Mouse (Mus musculus): ENCODE data around the gene Arl3. TPM values are rescaled to one million over a fixed set of nuclear protein-coding genes. Genes with fewer than 3 reads are reported as not detected.
A peak's percentile ranks its signal among the peaks of the same experiment; 100 is the strongest.

Arl3 gene
- 1.5 and 3.1 TPM in 2 replicates for polyA plus RNA-seq (2012)

DNA sequence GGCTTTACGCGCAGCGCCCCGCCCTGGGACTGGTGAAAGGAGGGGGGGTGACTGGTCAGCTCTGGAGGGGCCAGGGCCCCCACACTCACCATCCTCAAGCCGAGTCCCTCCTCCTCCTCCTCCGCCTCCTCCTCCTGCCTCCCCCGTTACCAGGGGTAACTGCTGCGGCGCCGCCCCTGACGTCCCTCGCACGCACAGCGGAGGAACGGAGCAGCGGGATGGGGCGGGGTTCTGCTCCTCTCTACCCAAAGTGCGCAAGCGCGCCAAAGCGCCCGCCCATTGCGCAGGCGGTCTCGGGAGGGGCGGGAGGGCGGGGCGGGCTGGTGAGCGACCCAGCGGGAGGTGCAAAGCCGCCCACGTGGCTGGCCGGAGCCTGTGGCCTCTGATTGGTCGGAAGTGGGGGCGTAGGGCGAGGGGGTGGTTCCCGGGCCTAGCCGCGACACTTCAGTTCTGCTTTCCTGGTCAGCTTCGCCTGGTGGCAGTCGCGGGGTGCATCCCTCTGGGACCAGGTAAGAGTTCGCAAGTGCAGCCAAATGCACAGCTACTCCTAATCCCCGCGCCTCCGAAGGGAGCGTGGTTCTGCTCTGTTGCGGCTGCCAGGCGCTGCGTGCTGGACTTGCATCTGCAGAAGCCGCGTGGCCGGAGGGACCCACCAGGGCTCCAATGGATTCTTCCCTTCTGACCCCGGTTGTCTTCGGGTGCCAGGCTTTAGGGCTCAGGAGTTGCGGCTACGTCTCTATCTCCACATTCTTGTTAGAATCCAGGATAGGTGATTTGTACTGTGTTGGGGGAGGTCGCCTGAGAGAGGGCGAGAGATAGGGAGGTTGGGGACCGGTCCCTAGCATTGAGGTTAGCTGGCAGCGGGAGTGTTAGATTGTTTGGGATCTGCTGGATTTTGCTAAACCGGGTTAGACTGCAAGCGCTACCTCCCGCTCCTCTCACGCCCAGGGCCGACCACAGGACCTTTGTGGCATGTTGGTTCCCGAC lies at the start of gene Arl3, which contains the start of gene Sfxn2:
Gene Arl3, minus strand, starts transcription at position 248 of the 987 bp plus-strand sequence.
Gene Sfxn2, plus strand, starts transcription at position 415 of the 987 bp plus-strand sequence.
- TF ChIP-seq GATA1 (IDR thresholded peaks at IDR 0.05; ENCODE audit: low read length) (no peak), TAL1 (IDR thresholded peaks at IDR 0.05; ENCODE audit: low read length) (no peak)
- H3K9me3 ChIP-seq (ENCODE audit: control insufficient read depth, low read length) = no peaks in the 10 kb centered on the region
- H3K36me3 ChIP-seq (ENCODE audit: control insufficient read depth) = no peaks in the 10 kb centered on the region; the same call in 1 of the 2 replicates
- H3K4me3 ChIP-seq (replicated peaks) = peak within 1 kb of the TSS; percentile 85
- peaks cover 35% of the 10 kb centered on the region for H3K4me1 ChIP-seq (ENCODE audit: control insufficient read depth)
- H3K27me3 ChIP-seq (ENCODE audit: control insufficient read depth) = no peaks in the 10 kb centered on the region; the same call in 1 of the 2 replicates

DNA sequence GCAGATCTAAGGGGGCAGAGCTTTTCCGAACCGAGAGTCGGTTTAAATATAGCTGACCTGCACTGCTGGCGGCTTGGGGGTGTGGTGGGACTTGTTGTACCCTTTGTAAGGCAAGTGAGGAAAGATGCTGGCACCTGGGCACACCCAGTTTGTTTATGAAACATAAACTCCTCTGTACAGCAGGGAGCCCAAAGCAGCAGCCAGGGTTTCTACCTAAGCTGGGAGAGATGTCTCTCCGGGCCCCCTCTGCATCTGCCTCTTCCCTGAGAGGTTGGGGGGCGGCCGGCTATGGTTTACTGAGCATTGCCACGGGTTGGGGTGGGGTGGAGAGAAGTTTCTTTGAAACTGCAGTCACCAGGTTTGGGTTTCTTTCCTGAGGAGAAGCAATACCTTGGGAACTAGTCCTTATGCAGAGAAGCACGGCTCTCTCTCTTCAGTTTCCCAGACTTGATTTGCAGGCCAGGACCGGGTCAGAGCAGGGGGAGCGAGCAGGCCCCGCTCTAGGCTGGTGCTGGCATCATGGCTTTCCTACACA lies 49.7 kb upstream of the Arl3 start:
- TF ChIP-seq TAL1 (IDR thresholded peaks at IDR 0.05; ENCODE audit: low read length) = no peak
- TF ChIP-seq GATA1 (IDR thresholded peaks at IDR 0.05; ENCODE audit: low read length) = no peak
- Histone ChIP-seq H3K36me3 (ENCODE audit: control insufficient read depth) (peaks cover 19% of the 10 kb centered on the region), H3K9me3 (ENCODE audit: control insufficient read depth, low read length) (no peaks in the 10 kb centered on the region), H3K27me3 (ENCODE audit: control insufficient read depth) (no peaks in the 10 kb centered on the region), H3K4me3 (replicated peaks) (no peak overlapping the region), H3K4me1 (ENCODE audit: control insufficient read depth) (peaks cover 3% of the 10 kb centered on the region)

DNA sequence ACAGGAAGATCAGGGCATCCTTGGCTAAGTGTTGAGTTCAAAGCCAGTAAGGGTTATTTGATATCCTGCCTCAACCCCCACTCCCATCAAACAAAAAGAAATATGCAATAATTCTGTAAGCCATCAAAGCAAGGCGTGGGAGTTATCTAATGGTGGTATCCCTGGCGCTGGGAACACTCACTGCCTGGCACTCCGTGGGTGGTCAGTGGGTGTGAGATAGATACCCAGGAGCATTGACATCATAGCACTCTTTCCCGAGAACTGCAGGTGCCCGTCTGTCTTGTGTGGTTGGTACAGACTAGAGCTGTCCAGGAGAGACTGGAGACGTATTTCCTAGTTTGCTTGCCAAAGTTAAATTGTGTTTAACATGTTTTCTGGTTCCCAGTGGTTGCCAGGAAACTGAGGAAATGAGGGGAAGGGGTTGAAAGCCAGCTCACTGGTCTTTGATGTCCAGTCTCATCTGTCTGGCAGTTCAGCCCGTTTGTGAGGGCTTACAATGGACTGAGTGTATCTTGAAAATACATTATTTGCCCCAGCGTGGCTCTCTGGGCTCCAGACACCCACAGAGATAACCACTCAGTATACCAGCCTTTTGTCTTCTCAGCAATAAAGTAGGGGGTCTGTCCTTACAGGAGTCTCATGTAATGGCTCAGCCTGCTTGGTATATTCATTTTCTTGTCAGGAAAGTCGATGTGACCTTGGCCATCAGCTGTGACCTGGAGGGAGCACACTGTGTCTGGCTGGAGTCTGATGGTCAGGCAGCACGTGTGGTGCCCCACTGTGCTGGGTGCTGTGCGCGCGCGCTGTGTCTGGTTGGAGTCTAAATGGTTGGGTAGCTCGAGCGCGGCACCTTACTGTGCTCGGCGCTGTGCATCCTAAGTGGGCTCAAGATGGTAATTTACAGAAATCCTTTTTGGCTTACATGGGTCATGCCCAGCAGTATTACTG lies 48.5 kb upstream of the Arl3 start:
- peaks cover 17% of the 10 kb centered on the region for H3K36me3 ChIP-seq (ENCODE audit: control insufficient read depth)
- H3K4me3 ChIP-seq (replicated peaks) = no peak overlapping the region
- no peaks in the 10 kb centered on the region for H3K9me3 ChIP-seq (ENCODE audit: control insufficient read depth, low read length)
- TF ChIP-seq TAL1 (IDR thresholded peaks at IDR 0.05; ENCODE audit: low read length) = no peak
- TF ChIP-seq GATA1 (IDR thresholded peaks at IDR 0.05; ENCODE audit: low read length) = no peak
- no peaks in the 10 kb centered on the region for H3K27me3 ChIP-seq (ENCODE audit: control insufficient read depth)
- H3K4me1 ChIP-seq (ENCODE audit: control insufficient read depth) = peaks cover 3% of the 10 kb centered on the region

DNA sequence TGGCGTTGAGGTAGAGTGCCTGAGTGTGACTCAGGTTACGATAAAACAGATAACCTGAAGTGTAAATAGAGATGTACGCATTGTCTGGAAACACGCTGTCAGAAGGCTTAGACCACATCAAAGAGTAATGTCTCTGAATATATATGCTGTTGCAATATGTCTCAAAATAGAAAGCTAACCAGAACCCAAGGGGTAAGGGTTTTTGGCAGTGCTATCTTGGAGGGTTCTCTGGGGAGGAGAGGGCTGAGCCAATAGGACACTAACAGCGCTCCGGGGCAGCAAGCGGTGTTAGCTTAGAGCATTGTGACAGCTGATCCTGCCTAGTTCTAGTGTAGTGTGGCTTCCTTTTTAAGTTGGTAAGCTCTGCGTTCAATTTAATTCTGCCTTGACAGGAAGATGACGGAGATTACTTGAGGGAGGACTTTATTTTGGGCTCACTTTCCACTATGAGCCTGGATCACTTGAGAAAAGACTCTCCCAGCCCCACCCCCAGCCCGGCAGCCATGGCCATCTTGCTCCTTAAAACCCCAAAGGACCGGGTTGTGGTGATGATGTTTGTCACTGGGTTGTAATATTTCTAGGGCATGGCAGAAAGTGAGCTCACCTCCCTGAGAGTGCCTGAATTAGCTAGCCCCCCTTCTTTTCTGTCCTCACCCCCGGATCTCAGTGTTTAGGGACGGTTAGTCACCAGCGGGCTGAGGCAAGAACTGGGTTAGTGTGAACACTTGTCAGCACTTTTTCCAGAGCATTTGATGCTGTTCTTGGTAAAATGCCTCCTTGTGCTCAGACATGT lies 47.2 kb upstream of the Arl3 start:
- Histone ChIP-seq H3K27me3 (ENCODE audit: control insufficient read depth) (no peaks in the 10 kb centered on the region), H3K9me3 (ENCODE audit: control insufficient read depth, low read length) (no peaks in the 10 kb centered on the region), H3K4me3 (replicated peaks) (no peak overlapping the region), H3K36me3 (ENCODE audit: control insufficient read depth) (peaks cover 25% of the 10 kb centered on the region), H3K4me1 (ENCODE audit: control insufficient read depth) (peaks cover 7% of the 10 kb centered on the region)
- no peak for TF ChIP-seq GATA1 (IDR thresholded peaks at IDR 0.05; ENCODE audit: low read length)
- TF ChIP-seq TAL1 (IDR thresholded peaks at IDR 0.05; ENCODE audit: low read length) = no peak

DNA sequence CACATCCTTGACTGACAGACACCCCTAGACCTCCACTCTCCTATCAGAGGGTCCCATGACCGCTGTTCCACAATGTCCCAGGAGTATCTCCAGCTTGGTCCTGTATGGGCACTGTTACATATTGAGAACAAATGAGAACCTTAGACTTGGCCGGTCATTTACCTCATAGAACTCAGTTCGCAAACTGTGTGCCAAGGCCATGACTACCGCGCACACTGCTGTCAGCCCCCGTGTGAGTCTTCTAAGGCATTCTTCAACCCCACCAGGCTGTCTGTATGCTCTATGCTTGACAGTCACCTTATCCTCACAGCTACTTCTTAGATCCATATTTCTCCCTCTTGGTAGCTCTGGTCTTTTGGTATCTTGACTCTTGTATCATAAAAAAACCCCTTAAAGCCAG lies 46.5 kb upstream of the Arl3 start:
- Histone ChIP-seq H3K27me3 (ENCODE audit: control insufficient read depth) (no peaks in the 10 kb centered on the region), H3K4me3 (replicated peaks) (no peak overlapping the region), H3K36me3 (ENCODE audit: control insufficient read depth) (peaks cover 22% of the 10 kb centered on the region), H3K4me1 (ENCODE audit: control insufficient read depth) (peaks cover 11% of the 10 kb centered on the region), H3K9me3 (ENCODE audit: control insufficient read depth, low read length) (no peaks in the 10 kb centered on the region)
- TF ChIP-seq TAL1 (IDR thresholded peaks at IDR 0.05; ENCODE audit: low read length) (no peak), GATA1 (IDR thresholded peaks at IDR 0.05; ENCODE audit: low read length) (no peak)

DNA sequence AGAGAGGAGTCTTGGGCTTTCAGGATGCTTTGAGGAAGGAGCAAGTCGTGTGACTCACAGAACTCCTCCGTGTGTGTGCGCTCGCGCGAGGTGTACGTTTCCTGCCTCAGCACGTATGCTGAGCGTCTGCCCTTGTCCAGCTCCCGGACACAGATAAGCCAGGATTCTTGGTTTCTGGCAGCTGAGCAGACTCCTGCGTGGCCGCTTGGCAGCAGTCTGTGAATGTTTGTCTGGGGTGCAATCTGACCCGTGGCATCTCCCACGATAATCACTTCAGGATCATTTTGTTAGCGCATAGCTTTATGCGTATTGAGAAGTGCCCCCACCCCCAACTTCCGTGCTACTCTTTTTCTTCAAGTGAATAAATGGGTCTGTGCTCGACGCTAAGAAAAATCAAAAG lies 46.0 kb upstream of the Arl3 start:
- peaks cover 26% of the 10 kb centered on the region for H3K36me3 ChIP-seq (ENCODE audit: control insufficient read depth)
- no peaks in the 10 kb centered on the region for H3K27me3 ChIP-seq (ENCODE audit: control insufficient read depth)
- no peak overlapping the region for H3K4me3 ChIP-seq (replicated peaks)
- H3K4me1 ChIP-seq (ENCODE audit: control insufficient read depth) = peaks cover 16% of the 10 kb centered on the region
- no peaks in the 10 kb centered on the region for H3K9me3 ChIP-seq (ENCODE audit: control insufficient read depth, low read length)
- no peak for TF ChIP-seq GATA1 (IDR thresholded peaks at IDR 0.05; ENCODE audit: low read length)
- TF ChIP-seq TAL1 (IDR thresholded peaks at IDR 0.05; ENCODE audit: low read length) = no peak

DNA sequence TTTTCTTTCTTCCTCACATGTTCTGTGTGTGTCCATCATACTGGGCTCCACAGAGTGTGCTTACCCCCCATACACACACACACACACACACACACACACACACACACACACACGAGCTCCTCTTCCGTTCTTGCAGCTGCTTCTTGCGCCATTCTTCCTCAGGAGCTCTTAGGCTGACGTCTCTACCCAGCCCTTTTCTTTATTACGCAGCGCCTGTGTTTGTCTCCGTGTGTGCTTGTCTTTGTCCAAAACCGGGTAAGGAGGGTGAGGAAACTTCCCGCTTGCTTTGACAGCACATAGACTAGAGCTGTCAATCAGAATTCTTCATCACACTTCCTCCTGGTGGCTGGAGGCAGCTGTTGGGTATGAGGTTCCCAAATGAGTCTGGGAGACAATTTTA lies 45.3 kb upstream of the Arl3 start:
- H3K4me1 ChIP-seq (ENCODE audit: control insufficient read depth) = peaks cover 20% of the 10 kb centered on the region
- no peak overlapping the region for H3K4me3 ChIP-seq (replicated peaks)
- TF ChIP-seq TAL1 (IDR thresholded peaks at IDR 0.05; ENCODE audit: low read length) (no peak), GATA1 (IDR thresholded peaks at IDR 0.05; ENCODE audit: low read length) (no peak)
- H3K36me3 ChIP-seq (ENCODE audit: control insufficient read depth) = peaks cover 31% of the 10 kb centered on the region
- H3K9me3 ChIP-seq (ENCODE audit: control insufficient read depth, low read length) = no peaks in the 10 kb centered on the region
- H3K27me3 ChIP-seq (ENCODE audit: control insufficient read depth) = no peaks in the 10 kb centered on the region

DNA sequence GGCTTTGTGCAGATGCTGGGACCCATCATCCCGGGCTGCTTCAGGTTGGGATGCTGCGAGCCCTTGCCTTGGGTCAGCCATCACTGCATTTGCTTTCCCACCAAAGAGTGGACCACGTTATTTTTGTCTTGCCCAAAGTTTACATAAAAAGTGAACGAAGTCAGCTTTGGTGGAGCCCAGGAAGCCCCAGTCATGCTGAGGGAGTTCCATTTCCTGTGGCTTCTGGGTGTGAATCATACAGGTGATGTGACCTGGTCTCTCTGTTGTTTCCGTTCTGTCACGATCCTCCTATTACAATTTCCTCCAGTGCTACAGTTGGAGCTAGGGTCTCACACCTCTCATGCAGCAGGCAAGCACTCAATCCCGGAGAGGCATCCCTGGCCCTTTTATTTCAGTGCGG lies 44.4 kb upstream of the Arl3 start:
- Histone ChIP-seq H3K4me3 (replicated peaks) (no peak overlapping the region), H3K27me3 (ENCODE audit: control insufficient read depth) (no peaks in the 10 kb centered on the region), H3K9me3 (ENCODE audit: control insufficient read depth, low read length) (no peaks in the 10 kb centered on the region), H3K36me3 (ENCODE audit: control insufficient read depth) (peaks cover 38% of the 10 kb centered on the region), H3K4me1 (ENCODE audit: control insufficient read depth) (peaks cover 19% of the 10 kb centered on the region)
- TF ChIP-seq TAL1 (IDR thresholded peaks at IDR 0.05; ENCODE audit: low read length) (no peak), GATA1 (IDR thresholded peaks at IDR 0.05; ENCODE audit: low read length) (no peak)

All from erythroblast, embryonic 14.5 days (primary cell).